9 mouse cellular contexts compared by ENCODE assay signal in genomic region chr6:8275098-8275497, GRCm38 (mm10). TPM values are rescaled to one million over a fixed set of nuclear protein-coding genes. Genes with fewer than 3 reads are reported as not detected.
DNase-seq lines count a peak whose midpoint lies in the region; ATAC-seq lines count a peak whose summit lies in the region.
"Had no signal": no experiment of that assay in that cellular context is flagged by ENCODE, and none has a peak within 500 bp of the region (broad histone marks: within the 10 kb centered on the region; RNA-seq: fewer than 3 reads in every experiment).

No protein-coding gene starts in this region.

- DNase-seq in midbrain, embryonic 10.5 days (ENCODE audit: low spot score), result no peak
- DNase-seq in adrenal gland, postnatal 36 days, result peak; percentile 34 to 67
- DNase-seq in left cerebral cortex, postnatal 25 days (ENCODE audit: low spot score in 2 of 2), result peak; percentile 73 to 90
- peak; percentile 87 to 90 for DNase-seq in thymus, postnatal 10 days (ENCODE audit: low spot score in 2 of 2)

- 0% methylated on average over 1 of the region's 1 CpGs for WGBS in midbrain, embryonic 12.5 days
- WGBS in midbrain, embryonic 10.5 days, result 7% methylated on average over 1 of the region's 1 CpGs
- WGBS in hindbrain, embryonic 16.5 days, result 11% methylated on average over 1 of the region's 1 CpGs
- WGBS in neural tube, embryonic 15.5 days, result 11% methylated on average over 1 of the region's 1 CpGs

- intact Hi-C loops in left cerebral cortex, postnatal 25 days (cut with DNase I), result loop anchor here (2.0 to 10.0 kb wide), 5 partner anchors 140 to 560 kb away; no protein-coding TSS in a partner anchor

- H3K4me2 ChIP-seq in midbrain, embryonic 12.5 days (replicated peaks), result no peak overlapping the region
- H3K4me2 ChIP-seq in hindbrain, embryonic 16.5 days (ENCODE audit: low read length), result no peak overlapping the region
- no peak overlapping the region for H3K4me2 ChIP-seq in neural tube, embryonic 15.5 days
- H3K4me2 ChIP-seq: embryonic facial prominence, embryonic 12.5 days had no signal

- H3K9ac ChIP-seq in midbrain, embryonic 12.5 days (replicated peaks), result no peak overlapping the region
- no peak overlapping the region for H3K9ac ChIP-seq in hindbrain, embryonic 16.5 days (ENCODE audit: low read depth, low read length)
- H3K9ac ChIP-seq in neural tube, embryonic 15.5 days (replicated peaks), result no peak overlapping the region
- H3K9ac ChIP-seq: embryonic facial prominence, embryonic 12.5 days had no signal

- no peaks in the 10 kb centered on the region for H3K4me1 ChIP-seq in midbrain, embryonic 12.5 days
- 0 out of 2 replicates have a peak, but pooled peaks cover 2% of the 10 kb centered on the region for H3K4me1 ChIP-seq in midbrain, embryonic 10.5 days
- H3K4me1 ChIP-seq in hindbrain, embryonic 16.5 days (ENCODE audit: control insufficient read depth, insufficient read depth, low read depth, low read length), result no peaks in the 10 kb centered on the region
- no peaks in the 10 kb centered on the region for H3K4me1 ChIP-seq in neural tube, embryonic 15.5 days
- H3K4me1 ChIP-seq: embryonic facial prominence, embryonic 12.5 days had no signal

- peaks cover 12% of the 10 kb centered on the region for H3K36me3 ChIP-seq in midbrain, embryonic 12.5 days
- peaks cover 16% of the 10 kb centered on the region for H3K36me3 ChIP-seq in midbrain, embryonic 10.5 days
- peaks cover 3% of the 10 kb centered on the region for H3K36me3 ChIP-seq in hindbrain, embryonic 16.5 days (ENCODE audit: control insufficient read depth, insufficient read depth, low read length)
- H3K36me3 ChIP-seq in neural tube, embryonic 15.5 days, result peaks cover 9% of the 10 kb centered on the region; the same call in 1 of the 2 replicates
- H3K36me3 ChIP-seq: embryonic facial prominence, embryonic 12.5 days had no signal

- H3K9me3 ChIP-seq in midbrain, embryonic 12.5 days, result no peaks in the 10 kb centered on the region
- H3K9me3 ChIP-seq in midbrain, embryonic 10.5 days (replicated peaks), result no peaks in the 10 kb centered on the region
- H3K9me3 ChIP-seq in hindbrain, embryonic 16.5 days (ENCODE audit: control insufficient read depth, low read length), result no peaks in the 10 kb centered on the region
- H3K9me3 ChIP-seq in neural tube, embryonic 15.5 days (replicated peaks), result no peaks in the 10 kb centered on the region
- H3K9me3 ChIP-seq: embryonic facial prominence, embryonic 12.5 days had no signal

- H3K27ac ChIP-seq in midbrain, embryonic 12.5 days (replicated peaks), result no peak overlapping the region
- no peak overlapping the region for H3K27ac ChIP-seq in midbrain, embryonic 10.5 days (replicated peaks)
- H3K27ac ChIP-seq in hindbrain, embryonic 16.5 days (ENCODE audit: low read depth, low read length), result no peak overlapping the region
- no peak overlapping the region for H3K27ac ChIP-seq in neural tube, embryonic 15.5 days (replicated peaks)
- H3K27ac ChIP-seq: embryonic facial prominence, embryonic 12.5 days had no signal

- no peak overlapping the region for H3K4me3 ChIP-seq in midbrain, embryonic 12.5 days
- no peak overlapping the region for H3K4me3 ChIP-seq in midbrain, embryonic 10.5 days
- H3K4me3 ChIP-seq in hindbrain, embryonic 16.5 days (ENCODE audit: low read length), result no peak overlapping the region
- H3K4me3 ChIP-seq in neural tube, embryonic 15.5 days (replicated peaks), result no peak overlapping the region
- H3K4me3 ChIP-seq: embryonic facial prominence, embryonic 12.5 days had no signal

- peak; percentile 9; the same call in 1 of the 2 replicates for ATAC-seq in midbrain, embryonic 12.5 days (ENCODE audit: low FRiP score, low read depth)
- peak; percentile 66; the same call in 1 of the 2 replicates for ATAC-seq in erythroid progenitor cell, adult 5-6 weeks (replicated peaks; ENCODE audit: low FRiP score, poor library complexity, severe bottlenecking)
- peak; percentile 83 for ATAC-seq in hindbrain, embryonic 16.5 days
- ATAC-seq in neural tube, embryonic 15.5 days (ENCODE audit: low FRiP score), result peak; percentile 87

- no peaks in the 10 kb centered on the region for H3K27me3 ChIP-seq in midbrain, embryonic 12.5 days
- no peaks in the 10 kb centered on the region for H3K27me3 ChIP-seq in midbrain, embryonic 10.5 days (ENCODE audit: low read depth, poor library complexity, severe bottlenecking)
- H3K27me3 ChIP-seq in hindbrain, embryonic 16.5 days (replicated peaks; ENCODE audit: control insufficient read depth, insufficient read depth, low read length), result no peaks in the 10 kb centered on the region
- no peaks in the 10 kb centered on the region for H3K27me3 ChIP-seq in neural tube, embryonic 15.5 days (replicated peaks)
- H3K27me3 ChIP-seq: embryonic facial prominence, embryonic 12.5 days had no signal

RNA-seq across cellular contexts. Expression of gene Gm45062, which starts 15.8 kb away (rescaled TPM):
- 15.8 and 20.5 TPM in 2 replicates for polyA plus RNA-seq in midbrain, embryonic 12.5 days (2016; fragmentation: Nextera tagmentation; extraction: Ambion mirVana)
- 9.0 and 10.6 TPM in 2 replicates for polyA plus RNA-seq in midbrain, embryonic 10.5 days (2016; fragmentation: Nextera tagmentation; extraction: Ambion mirVana)
- 1 to 10 TPM in 1 of 2 experiments, under 1 TPM in 1; 0.79 to 2.5 TPM for total RNA-seq in adrenal gland, postnatal 36 days (2021)
- 2.9 and 21.0 TPM in 2 replicates for total RNA-seq in erythroid progenitor cell, adult 5-6 weeks (2015; ENCODE audit: low replicate concordance)
- 6.2 and 6.4 TPM in 2 replicates for total RNA-seq in erythroid progenitor cell, adult 5-6 weeks (2017; ENCODE audit: low replicate concordance)
- polyA plus RNA-seq in hindbrain, embryonic 16.5 days (2015; fragmentation: Nextera tagmentation; extraction: Ambion mirVana), result 10.9 and 11.1 TPM in 2 replicates
- 1 to 10 TPM; 5.7 to 6.1 TPM for total RNA-seq in left cerebral cortex, postnatal 25 days (2021)
- 9.4 and 9.6 TPM in 2 replicates for polyA plus RNA-seq in neural tube, embryonic 15.5 days (2015; fragmentation: Nextera tagmentation; extraction: Ambion mirVana)

RNA-seq across cellular contexts. Expression of gene Umad1, which starts 16.0 kb away (rescaled TPM):
- 29.7 and 32.1 TPM in 2 replicates for polyA plus RNA-seq in midbrain, embryonic 12.5 days (2016; fragmentation: Nextera tagmentation; extraction: Ambion mirVana)
- polyA plus RNA-seq in midbrain, embryonic 10.5 days (2016; fragmentation: Nextera tagmentation; extraction: Ambion mirVana), result 22.0 and 23.8 TPM in 2 replicates
- total RNA-seq in adrenal gland, postnatal 36 days (2021), result 10 to 100 TPM; 13.1 to 19.0 TPM
- 7.9 and 31.9 TPM in 2 replicates for total RNA-seq in erythroid progenitor cell, adult 5-6 weeks (2015; ENCODE audit: low replicate concordance)
- total RNA-seq in erythroid progenitor cell, adult 5-6 weeks (2017; ENCODE audit: low replicate concordance), result 14.0 and 27.2 TPM in 2 replicates
- 61.0 and 62.6 TPM in 2 replicates for polyA plus RNA-seq in hindbrain, embryonic 16.5 days (2015; fragmentation: Nextera tagmentation; extraction: Ambion mirVana)
- total RNA-seq in left cerebral cortex, postnatal 25 days (2021), result 10 to 100 TPM; 37.3 to 41.1 TPM
- polyA plus RNA-seq in neural tube, embryonic 15.5 days (2015; fragmentation: Nextera tagmentation; extraction: Ambion mirVana), result 52.2 and 62.2 TPM in 2 replicates

RNA-seq across cellular contexts. Expression of gene Rpa3, which starts 16.1 kb away (rescaled TPM):
- polyA plus RNA-seq in midbrain, embryonic 12.5 days (2016; fragmentation: Nextera tagmentation; extraction: Ambion mirVana), result 149 and 155 TPM in 2 replicates
- 179 and 201 TPM in 2 replicates for polyA plus RNA-seq in midbrain, embryonic 10.5 days (2016; fragmentation: Nextera tagmentation; extraction: Ambion mirVana)
- total RNA-seq in adrenal gland, postnatal 36 days (2021), result 10 to 100 TPM; 19.4 to 23.0 TPM
- 82.2 and 119 TPM in 2 replicates for total RNA-seq in erythroid progenitor cell, adult 5-6 weeks (2015; ENCODE audit: low replicate concordance)
- total RNA-seq in erythroid progenitor cell, adult 5-6 weeks (2017; ENCODE audit: low replicate concordance), result 38.7 and 84.1 TPM in 2 replicates
- polyA plus RNA-seq in hindbrain, embryonic 16.5 days (2015; fragmentation: Nextera tagmentation; extraction: Ambion mirVana), result 47.5 and 50.4 TPM in 2 replicates
- total RNA-seq in left cerebral cortex, postnatal 25 days (2021), result 10 to 100 TPM; 15.4 to 16.2 TPM
- 49.3 and 70.9 TPM in 2 replicates for polyA plus RNA-seq in neural tube, embryonic 15.5 days (2015; fragmentation: Nextera tagmentation; extraction: Ambion mirVana)

Comparison
In these comparisons a context has a peak if more than half of its experiments do, and no peak if none do; other contexts are left out.
1. ATAC-seq: peak in every context shown above with its lines; median percentile 87 in neural tube, embryonic 15.5 days; 83 in hindbrain, embryonic 16.5 days; 66 in erythroid progenitor cell, adult 5-6 weeks; 9 in midbrain, embryonic 12.5 days.